Mouse (Mus musculus) limb, embryonic 13.5 days (tissue): ENCODE results near the gene B430305J03Rik. TPM values are rescaled to one million over a fixed set of nuclear protein-coding genes. Genes with fewer than 3 reads are reported as not detected.
A peak's percentile ranks its signal among the peaks of the same experiment; 100 is the strongest.

Source experiments
- ATAC-seq: fragments of 200-750 bp; cut with Nextera tagmentation; 2 replicates; pipeline ENCODE4 v1.8.0; 2017; ENCODE audit warnings: low read depth, moderate number of reproducible peaks, moderate TSS enrichment; ENCODE audit not compliant: low FRiP score
- H3K27ac ChIP-seq: fragments of 300-500 bp; sonication (generic); 2 replicates; pipeline ENCODE4 v1.5.1; 2015; ENCODE audit warnings: inconsistent platforms, mild to moderate bottlenecking, moderate library complexity
- H3K27me3 ChIP-seq: fragments of 300-500 bp; sonication (generic); 2 replicates; pipeline ENCODE4 v1.6.1; 2015; ENCODE audit warnings: mild to moderate bottlenecking, inconsistent platforms
- H3K36me3 ChIP-seq: fragments of 300-500 bp; sonication (generic); 2 replicates; pipeline ENCODE4 v1.6.1; 2015; ENCODE audit warnings: inconsistent platforms, mild to moderate bottlenecking, moderate library complexity
- H3K4me1 ChIP-seq: fragments of 300-500 bp; sonication (generic); 2 replicates; pipeline ENCODE4 v1.6.1; 2015; ENCODE audit warnings: inconsistent platforms
- H3K4me2 ChIP-seq: fragments of 300-500 bp; sonication (generic); replicated peaks from 2 replicates; pipeline ENCODE4 v1.6.1; 2015; ENCODE audit warnings: inconsistent platforms, mild to moderate bottlenecking, moderate library complexity
- H3K4me3 ChIP-seq: fragments of 300-500 bp; sonication (generic); 2 replicates; pipeline ENCODE4 v1.5.1; 2015; ENCODE audit warnings: moderate library complexity, mild to moderate bottlenecking, inconsistent platforms
- H3K9ac ChIP-seq: fragments of 300-500 bp; sonication (generic); 2 replicates; pipeline ENCODE4 v1.6.1; 2015; ENCODE audit warnings: mild to moderate bottlenecking, inconsistent platforms
- H3K9me3 ChIP-seq: fragments of 300-500 bp; sonication (generic); 2 replicates; pipeline ENCODE4 v1.6.1; 2016; ENCODE audit warnings: inconsistent platforms
- WGBS: fragments of 180-500 bp; shearing (Covaris S2); methylation state at CpG from one replicate; pipeline ENCODE4 v1.1.7; 2015; 5-methylcytosine and 5-hydroxymethylcytosine counted together
- polyA plus RNA-seq: library from polyadenylated mRNA; unstranded; fragments of >200 nt; fragmentation: Nextera tagmentation; extraction: Ambion mirVana; gene quantifications from 2 replicates; pipeline ENCODE4 v1.2.1, GENCODE M21; 2015

B430305J03Rik gene
- not detected in 2 replicates for polyA plus RNA-seq

GRCm38 (mm10) chr3:61365779-61366373, at the start of gene B430305J03Rik:
Gene B430305J03Rik, minus strand, starts transcription at chr3:61365951.
- no peak for ATAC-seq
- H3K4me3 ChIP-seq: peak within 1 kb of the TSS; percentile 89
- peak within 1 kb of the TSS; percentile 88 for H3K9ac ChIP-seq
- H3K4me1 ChIP-seq: peaks cover 21% of the 10 kb centered on the region
- peak within 1 kb of the TSS; percentile 79; the same call in 1 of the 2 replicates for H3K27ac ChIP-seq
- no peaks in the 10 kb centered on the region for H3K27me3 ChIP-seq
- H3K36me3 ChIP-seq: peaks cover 2% of the 10 kb centered on the region; the same call in 1 of the 2 replicates
- H3K9me3 ChIP-seq: no peaks in the 10 kb centered on the region
- 5% methylated on average over 10 of the region's 10 CpGs for WGBS
- peak within 1 kb of the TSS; percentile 87 for H3K4me2 ChIP-seq

GRCm38 (mm10) chr3:61409683-61410082, 43.9 kb upstream of the B430305J03Rik start:
- Histone ChIP-seq H3K27me3 (no peaks in the 10 kb centered on the region), H3K4me3 (no peak overlapping the region), H3K9ac (no peak overlapping the region), H3K36me3 (no peaks in the 10 kb centered on the region), H3K27ac (no peak overlapping the region), H3K4me1 (no peaks in the 10 kb centered on the region), H3K4me2 (no peak overlapping the region), H3K9me3 (no peaks in the 10 kb centered on the region)
- WGBS: 75% methylated on average over 6 of the region's 6 CpGs
- ATAC-seq: no peak

GRCm38 (mm10) chr3:61406921-61407320, 41.2 kb upstream of the B430305J03Rik start:
- no peaks in the 10 kb centered on the region for H3K36me3 ChIP-seq
- H3K27me3 ChIP-seq: no peaks in the 10 kb centered on the region
- no peaks in the 10 kb centered on the region for H3K4me1 ChIP-seq
- H3K4me3 ChIP-seq: no peak overlapping the region
- no peak overlapping the region for H3K9ac ChIP-seq
- H3K27ac ChIP-seq: no peak overlapping the region
- H3K4me2 ChIP-seq: no peak overlapping the region
- 73% methylated on average over 4 of the region's 4 CpGs for WGBS
- H3K9me3 ChIP-seq: no peaks in the 10 kb centered on the region
- no peak for ATAC-seq

- no peaks in the 10 kb centered on the region for H3K9me3 ChIP-seq
- ATAC-seq: no peak
- no peak overlapping the region for H3K27ac ChIP-seq
- WGBS: 62% methylated on average over 1 of the region's 1 CpGs
- no peak overlapping the region for H3K4me3 ChIP-seq
- no peak overlapping the region for H3K9ac ChIP-seq
- no peaks in the 10 kb centered on the region for H3K27me3 ChIP-seq
- H3K36me3 ChIP-seq: no peaks in the 10 kb centered on the region
- H3K4me1 ChIP-seq: no peaks in the 10 kb centered on the region
- no peak overlapping the region for H3K4me2 ChIP-seq
Observed at GRCm38 (mm10) chr3:61400823-61401387, 35.2 kb upstream of the B430305J03Rik start.

- Histone ChIP-seq H3K4me2 (no peak overlapping the region), H3K36me3 (no peaks in the 10 kb centered on the region), H3K9me3 (no peaks in the 10 kb centered on the region), H3K4me3 (no peak overlapping the region), H3K4me1 (no peaks in the 10 kb centered on the region), H3K27me3 (no peaks in the 10 kb centered on the region), H3K27ac (no peak overlapping the region), H3K9ac (no peak overlapping the region)
- 74% methylated on average over 2 of the region's 2 CpGs for WGBS
- no peak for ATAC-seq
Observed at GRCm38 (mm10) chr3:61396728-61397127, 31.0 kb upstream of the B430305J03Rik start.

- WGBS: 82% methylated on average over 3 of the region's 3 CpGs
Observed at GRCm38 (mm10) chr3:61395382-61395781, 29.6 kb upstream of the B430305J03Rik start.

GRCm38 (mm10) chr3:61393520-61393919, 27.8 kb upstream of the B430305J03Rik start:
- H3K9me3 ChIP-seq: no peaks in the 10 kb centered on the region
- no peak overlapping the region for H3K9ac ChIP-seq
- H3K27ac ChIP-seq: no peak overlapping the region
- no peaks in the 10 kb centered on the region for H3K27me3 ChIP-seq
- no peak overlapping the region for H3K4me3 ChIP-seq
- no peak for ATAC-seq
- WGBS: 62% methylated on average over 3 of the region's 3 CpGs
- no peaks in the 10 kb centered on the region for H3K4me1 ChIP-seq
- no peaks in the 10 kb centered on the region for H3K36me3 ChIP-seq
- no peak overlapping the region for H3K4me2 ChIP-seq

More at GRCm38 (mm10) chr3:61395382-61395781, 29.6 kb upstream of the B430305J03Rik start:
- no peak overlapping the region for H3K4me2 ChIP-seq
- no peak overlapping the region for H3K4me3 ChIP-seq
- no peaks in the 10 kb centered on the region for H3K27me3 ChIP-seq
- H3K9me3 ChIP-seq: no peaks in the 10 kb centered on the region
- no peaks in the 10 kb centered on the region for H3K4me1 ChIP-seq
- H3K27ac ChIP-seq: no peak overlapping the region
- no peaks in the 10 kb centered on the region for H3K36me3 ChIP-seq
- no peak overlapping the region for H3K9ac ChIP-seq
- ATAC-seq: no peak

GRCm38 (mm10) chr3:61392881-61393280, 27.1 kb upstream of the B430305J03Rik start:
- Histone ChIP-seq H3K4me2 (no peak overlapping the region), H3K27ac (no peak overlapping the region), H3K36me3 (no peaks in the 10 kb centered on the region), H3K4me1 (no peaks in the 10 kb centered on the region), H3K9me3 (no peaks in the 10 kb centered on the region), H3K4me3 (no peak overlapping the region), H3K27me3 (no peaks in the 10 kb centered on the region), H3K9ac (no peak overlapping the region)
- 81% methylated on average over 1 of the region's 1 CpGs for WGBS
- no peak for ATAC-seq

GRCm38 (mm10) chr3:61391564-61391963, 25.8 kb upstream of the B430305J03Rik start:
- Histone ChIP-seq H3K27me3 (no peaks in the 10 kb centered on the region), H3K4me2 (no peak overlapping the region), H3K4me3 (no peak overlapping the region), H3K36me3 (no peaks in the 10 kb centered on the region), H3K4me1 (no peaks in the 10 kb centered on the region), H3K27ac (no peak overlapping the region), H3K9me3 (no peaks in the 10 kb centered on the region), H3K9ac (no peak overlapping the region)
- no peak for ATAC-seq
- WGBS: 79% methylated on average over 4 of the region's 4 CpGs

GRCm38 (mm10) chr3:61386368-61386767, 20.6 kb upstream of the B430305J03Rik start:
- no peak for ATAC-seq
- no peak overlapping the region for H3K27ac ChIP-seq
- no peak overlapping the region for H3K9ac ChIP-seq
- no peaks in the 10 kb centered on the region for H3K9me3 ChIP-seq
- no peaks in the 10 kb centered on the region for H3K4me1 ChIP-seq
- H3K4me2 ChIP-seq: no peak overlapping the region
- WGBS: 69% methylated on average over 4 of the region's 4 CpGs
- H3K4me3 ChIP-seq: no peak overlapping the region
- no peaks in the 10 kb centered on the region for H3K27me3 ChIP-seq
- no peaks in the 10 kb centered on the region for H3K36me3 ChIP-seq

- Histone ChIP-seq H3K4me3 (no peak overlapping the region), H3K27me3 (no peaks in the 10 kb centered on the region), H3K9ac (no peak overlapping the region), H3K4me2 (no peak overlapping the region), H3K36me3 (no peaks in the 10 kb centered on the region), H3K9me3 (no peaks in the 10 kb centered on the region), H3K27ac (no peak overlapping the region), H3K4me1 (no peaks in the 10 kb centered on the region)
- ATAC-seq: no peak
- WGBS: 87% methylated on average over 8 of the region's 8 CpGs
Observed at GRCm38 (mm10) chr3:61376001-61376400, 10.2 kb upstream of the B430305J03Rik start.

- Histone ChIP-seq H3K27me3 (no peaks in the 10 kb centered on the region), H3K27ac (no peak overlapping the region), H3K9me3 (no peaks in the 10 kb centered on the region), H3K36me3 (peaks cover 2% of the 10 kb centered on the region; the same call in 1 of the 2 replicates), H3K9ac (no peak overlapping the region), H3K4me1 (peaks cover 16% of the 10 kb centered on the region), H3K4me3 (no peak overlapping the region), H3K4me2 (no peak overlapping the region)
- WGBS: 100% methylated on average over 1 of the region's 1 CpGs
- no peak for ATAC-seq
Observed at GRCm38 (mm10) chr3:61368446-61368845, 2.7 kb upstream of the B430305J03Rik start.
